Mouse (Mus musculus) liver, postnatal 0 days (tissue): ENCODE results near the gene Nme1. TPM values are rescaled to one million over a fixed set of nuclear protein-coding genes. Genes with fewer than 3 reads are reported as not detected.

Source experiments
- ATAC-seq: fragments of 200-750 bp; cut with Nextera tagmentation; 2 replicates; pipeline ENCODE4 v1.8.0; 2017; ENCODE audit warnings: mild to moderate bottlenecking, moderate library complexity
- DNase-seq: peaks from one replicate; pipeline ENCODE4 v3.0.0-alpha.2; 2016
- H3K27ac ChIP-seq: fragments of 300-500 bp; sonication (generic); 2 replicates; pipeline ENCODE4 v1.5.1; 2014; ENCODE audit warnings: antibody characterized with exemption, moderate library complexity, mild to moderate bottlenecking, low read depth
- H3K27me3 ChIP-seq: fragments of 300-500 bp; sonication (generic); 2 replicates; pipeline ENCODE4 v1.6.1; 2014; ENCODE audit warnings: low read length, control low read depth, mixed read lengths; ENCODE audit not compliant: insufficient read depth
- H3K36me3 ChIP-seq: fragments of 300-500 bp; sonication (generic); replicated peaks from 2 replicates; pipeline ENCODE4 v1.6.1; 2014; ENCODE audit warnings: mild to moderate bottlenecking, control low read depth, low read length, moderate library complexity, mixed read lengths; ENCODE audit not compliant: insufficient read depth
- H3K4me1 ChIP-seq: fragments of 300-500 bp; sonication (generic); 2 replicates; pipeline ENCODE4 v1.6.1; 2014; ENCODE audit warnings: antibody characterized with exemption, mild to moderate bottlenecking, control low read depth; ENCODE audit not compliant: insufficient read depth
- H3K4me2 ChIP-seq: fragments of 300-500 bp; sonication (generic); 2 replicates; pipeline ENCODE4 v1.6.1; 2014; ENCODE audit warnings: low read depth, mild to moderate bottlenecking, low read length, moderate library complexity, mixed read lengths
- H3K4me3 ChIP-seq: fragments of 300-500 bp; sonication (generic); 2 replicates; pipeline ENCODE4 v1.5.1; 2014; ENCODE audit warnings: low read depth, low read length
- H3K9ac ChIP-seq: fragments of 300-500 bp; sonication (generic); replicated peaks from 2 replicates; pipeline ENCODE4 v1.6.1; 2014; ENCODE audit warnings: mild to moderate bottlenecking, moderate library complexity
- H3K9me3 ChIP-seq: fragments of 300-500 bp; sonication (generic); 2 replicates; pipeline ENCODE4 v1.6.1; 2016; ENCODE audit warnings: mild to moderate bottlenecking, control low read depth, low read length, mixed read lengths
- CTCF ChIP-seq: sonication (generic); IDR thresholded peaks from 2 replicates; pipeline ENCODE4 v1.5.1; 2016; ENCODE audit warnings: antibody characterized with exemption, low read depth
- EP300 ChIP-seq: IDR thresholded peaks from 2 replicates; pipeline ENCODE4 v1.6.1; 2016; ENCODE audit warnings: antibody characterized with exemption, low read depth, mild to moderate bottlenecking
- WGBS: fragments of 180-500 bp; shearing (Covaris S2); extraction: QIAGEN DNeasy Blood & Tissue Kit; methylation state at CpG from one replicate; pipeline ENCODE4 v1.1.7; 2014; ENCODE audit not compliant: insufficient replicate concordance; 5-methylcytosine and 5-hydroxymethylcytosine counted together
- polyA plus RNA-seq: library from polyadenylated mRNA; unstranded; fragments of >200 nt; fragmentation: Nextera tagmentation; extraction: Ambion mirVana; gene quantifications from 2 replicates; pipeline ENCODE4 v1.2.1, GENCODE M21; 2015

Nme1 gene
- polyA plus RNA-seq, 1 experiment from 2014 or later = 84.8 TPM

DNA sequence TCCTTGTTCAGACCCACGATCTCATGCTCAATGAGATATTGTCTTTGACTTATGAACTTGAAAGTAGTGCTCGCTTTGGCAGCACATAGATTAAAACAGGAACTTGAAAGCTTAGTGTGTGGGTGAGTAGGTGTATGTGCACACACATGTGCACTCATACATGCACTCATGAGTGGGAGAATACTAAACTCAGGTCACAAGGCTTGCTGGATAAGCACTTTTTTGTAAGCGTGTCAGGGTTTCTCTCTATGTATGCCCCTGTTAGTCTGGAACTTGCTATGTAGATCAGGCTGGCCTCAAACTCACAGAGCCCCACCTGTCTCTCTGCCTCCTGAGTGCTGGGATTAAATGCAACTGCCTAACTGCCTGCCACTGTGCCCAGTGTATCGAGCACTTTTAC is 18.7 kb upstream of the Nme1 start:
- H3K9ac ChIP-seq = no peak overlapping the region
- no peak for ATAC-seq
- WGBS = 75% methylated on average over 4 of the region's 4 CpGs

DNA sequence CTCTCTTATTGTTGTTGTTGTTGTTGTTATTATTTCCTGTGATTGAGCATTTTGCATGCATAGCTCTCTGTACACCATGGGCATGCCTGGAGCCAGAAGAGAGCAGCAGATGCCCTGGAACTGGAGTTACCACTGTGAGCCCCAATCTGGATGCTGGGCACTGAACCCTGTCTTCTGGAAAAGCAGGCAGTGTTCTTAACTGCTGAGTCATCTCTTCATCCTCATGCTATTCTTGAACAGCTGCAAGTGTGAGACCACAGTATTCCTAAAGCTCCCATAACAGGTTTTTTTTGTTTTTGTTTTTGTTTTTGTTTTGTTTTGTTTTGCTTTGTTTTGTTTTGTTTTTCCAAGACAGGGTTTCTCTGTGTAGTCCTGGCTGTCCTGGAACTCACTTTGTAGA is 18.0 kb upstream of the Nme1 start:
- Histone ChIP-seq H3K27ac (no peak overlapping the region), H3K27me3 (no peaks in the 10 kb centered on the region), H3K4me3 (no peak overlapping the region), H3K9me3 (no peaks in the 10 kb centered on the region), H3K4me1 (0 out of 2 replicates have a peak, but pooled peaks cover 5% of the 10 kb centered on the region), H3K4me2 (no peak overlapping the region), H3K36me3 (no peaks in the 10 kb centered on the region), H3K9ac (no peak overlapping the region)
- TF ChIP-seq CTCF (no peak), EP300 (no peak)
- DNase-seq = no peak
- no peak for ATAC-seq

More for the DNA sequence above, 18.7 kb upstream of the Nme1 start:
- Histone ChIP-seq H3K36me3 (no peaks in the 10 kb centered on the region), H3K27me3 (no peaks in the 10 kb centered on the region), H3K4me1 (0 out of 2 replicates have a peak, but pooled peaks cover 5% of the 10 kb centered on the region), H3K9me3 (no peaks in the 10 kb centered on the region), H3K27ac (peak overlapping the region; percentile 85), H3K4me3 (no peak overlapping the region), H3K4me2 (no peak overlapping the region)
- no peak for TF ChIP-seq EP300
- TF ChIP-seq CTCF = no peak
- DNase-seq = no peak

DNA sequence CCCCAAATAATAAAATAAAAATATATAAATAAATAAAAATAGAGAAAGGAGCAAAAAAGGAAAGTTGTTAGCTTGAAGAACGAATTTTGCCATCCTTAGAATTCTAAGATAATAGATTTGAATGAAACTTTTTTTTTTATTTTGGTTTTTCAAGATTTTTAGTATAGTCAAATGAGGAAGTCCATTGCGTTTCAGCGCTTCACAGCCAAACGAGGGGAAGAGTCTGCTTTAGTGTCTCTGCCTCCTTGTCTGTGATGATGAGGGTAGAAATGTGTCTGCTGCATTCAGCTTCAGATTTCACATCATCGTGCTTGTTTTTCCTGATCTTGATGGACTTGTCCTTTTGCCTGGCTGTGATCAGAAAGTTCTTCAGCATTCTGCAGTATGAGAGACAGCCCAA is 16.9 kb upstream of the Nme1 start:
- Histone ChIP-seq H3K36me3 (no peaks in the 10 kb centered on the region), H3K9me3 (no peaks in the 10 kb centered on the region), H3K27ac (no peak overlapping the region), H3K27me3 (no peaks in the 10 kb centered on the region), H3K4me2 (no peak overlapping the region), H3K9ac (no peak overlapping the region), H3K4me3 (no peak overlapping the region), H3K4me1 (0 out of 2 replicates have a peak, but pooled peaks cover 5% of the 10 kb centered on the region)
- 67% methylated on average over 5 of the region's 5 CpGs for WGBS
- DNase-seq = no peak
- no peak for ATAC-seq
- TF ChIP-seq CTCF (no peak), EP300 (no peak)

DNA sequence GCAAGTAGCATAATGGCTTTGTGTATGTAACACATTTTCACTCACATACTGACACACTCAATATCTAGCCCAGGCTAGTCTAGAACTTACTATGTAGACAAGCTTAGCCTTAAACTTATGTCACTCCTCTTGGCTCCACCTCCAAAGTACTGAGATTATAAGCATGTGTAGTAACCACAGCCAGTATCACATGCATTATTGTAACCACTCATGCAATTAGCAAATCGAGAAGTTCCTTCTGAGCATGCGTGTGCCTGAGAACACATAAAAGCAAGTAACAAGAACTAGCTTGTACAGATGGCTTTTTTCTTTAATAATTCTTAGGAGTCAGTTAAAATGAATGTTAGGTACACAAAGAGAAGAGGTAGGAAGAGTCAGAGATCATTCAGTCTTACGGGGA is 16.3 kb upstream of the Nme1 start:
- no peaks in the 10 kb centered on the region for H3K9me3 ChIP-seq
- no peak overlapping the region for H3K27ac ChIP-seq
- 82% methylated on average over 3 of the region's 3 CpGs for WGBS

DNA sequence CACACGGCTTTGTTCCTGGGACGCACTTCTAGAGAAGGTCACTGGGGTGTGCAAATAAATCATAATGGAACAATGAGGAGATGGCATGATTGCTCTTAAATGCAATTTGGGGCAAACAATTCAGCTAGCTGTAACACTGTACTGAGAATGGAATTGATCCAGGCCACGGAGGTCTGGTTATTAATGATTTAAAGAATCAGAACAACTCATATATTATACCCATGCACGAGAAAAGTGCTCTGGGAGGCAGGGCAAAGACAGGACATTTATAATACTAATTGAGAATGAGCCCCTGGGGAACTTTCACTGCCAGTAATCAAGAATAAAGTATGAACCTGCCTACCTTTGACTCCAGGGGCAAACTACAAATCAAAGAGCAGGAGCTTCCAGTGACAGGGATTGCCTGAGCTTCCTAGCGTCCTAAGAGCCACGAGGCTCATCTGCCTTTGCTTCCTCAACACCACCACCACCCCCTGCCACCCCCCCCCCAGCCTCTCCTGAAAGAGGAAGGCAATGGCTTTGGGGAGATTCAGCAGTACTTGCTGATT is 11.3 kb upstream of the Nme1 start:
- no peak overlapping the region for H3K4me2 ChIP-seq
- no peaks in the 10 kb centered on the region for H3K9me3 ChIP-seq
- ATAC-seq (no peak), DNase-seq (no peak)
- TF ChIP-seq EP300 = no peak
- TF ChIP-seq CTCF = no peak
- H3K27me3 ChIP-seq = no peaks in the 10 kb centered on the region
- H3K27ac ChIP-seq = no peak overlapping the region
- no peaks in the 10 kb centered on the region for H3K36me3 ChIP-seq
- 54% methylated on average over 6 of the region's 6 CpGs for WGBS
- H3K4me1 ChIP-seq = no peaks in the 10 kb centered on the region
- no peak overlapping the region for H3K9ac ChIP-seq
- H3K4me3 ChIP-seq = no peak overlapping the region

More for the DNA sequence above, 16.3 kb upstream of the Nme1 start:
- Histone ChIP-seq H3K36me3 (no peaks in the 10 kb centered on the region), H3K4me2 (no peak overlapping the region), H3K9ac (no peak overlapping the region), H3K4me1 (0 out of 2 replicates have a peak, but pooled peaks cover 5% of the 10 kb centered on the region), H3K27me3 (no peaks in the 10 kb centered on the region), H3K4me3 (no peak overlapping the region)
- TF ChIP-seq EP300 (no peak), CTCF (no peak)
- ATAC-seq = no peak
- no peak for DNase-seq

DNA sequence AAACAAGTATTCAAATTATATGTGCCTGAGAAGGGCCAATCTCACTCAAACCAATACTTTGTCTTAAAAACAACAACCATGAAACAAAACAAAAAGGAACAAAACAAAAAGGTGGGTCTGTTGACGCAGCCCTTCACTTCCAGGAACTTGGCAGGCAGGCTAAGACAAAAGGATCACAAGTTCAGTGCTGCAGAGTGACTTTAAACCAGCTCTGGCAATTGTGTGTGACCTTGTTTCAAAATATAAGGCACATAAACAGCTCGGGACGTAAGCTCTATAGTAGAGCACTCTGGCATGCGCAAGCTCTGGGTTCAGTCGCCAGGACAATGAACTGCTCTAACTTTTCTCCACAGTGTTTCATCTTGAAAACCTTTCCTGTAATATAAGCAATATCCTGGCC is 4.6 kb upstream of the Nme1 start:
- Histone ChIP-seq H3K9me3 (no peaks in the 10 kb centered on the region), H3K27ac (no peak overlapping the region), H3K4me1 (no peaks in the 10 kb centered on the region), H3K27me3 (no peaks in the 10 kb centered on the region), H3K4me2 (no peak overlapping the region), H3K36me3 (no peaks in the 10 kb centered on the region), H3K4me3 (no peak overlapping the region), H3K9ac (no peak overlapping the region)
- DNase-seq (no peak), ATAC-seq (no peak)
- TF ChIP-seq EP300 (no peak), CTCF (no peak)
- WGBS = 83% methylated on average over 5 of the region's 5 CpGs

DNA sequence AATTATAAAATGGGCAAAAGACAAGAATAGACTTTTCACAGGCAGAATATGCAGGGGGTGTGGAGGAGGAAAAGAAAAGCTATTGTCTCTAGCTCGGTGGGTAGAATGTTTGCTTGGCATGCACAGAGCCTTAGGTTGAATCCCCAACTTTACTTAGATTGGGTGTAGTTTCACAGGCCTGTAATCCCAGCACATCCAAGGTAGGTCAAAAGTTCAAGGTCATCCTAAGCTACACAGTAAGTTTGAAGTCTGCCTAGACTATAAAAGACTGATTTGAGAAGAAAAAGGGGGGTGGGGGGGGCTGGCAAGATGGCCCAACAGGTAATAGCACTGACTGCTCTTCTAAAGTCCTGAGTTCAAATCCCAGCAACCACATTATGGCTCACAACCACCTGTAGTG is 1.5 kb upstream of the Nme1 start:
- DNase-seq (no peak), ATAC-seq (no peak)
- no peaks in the 10 kb centered on the region for H3K9me3 ChIP-seq
- no peak overlapping the region for H3K9ac ChIP-seq
- peaks cover 6% of the 10 kb centered on the region for H3K4me1 ChIP-seq
- TF ChIP-seq CTCF = no peak
- no peak for TF ChIP-seq EP300
- no peak overlapping the region for H3K4me3 ChIP-seq
- H3K4me2 ChIP-seq = no peak overlapping the region
- H3K27me3 ChIP-seq = no peaks in the 10 kb centered on the region
- WGBS = 67% methylated on average over 1 of the region's 1 CpGs
- peaks cover 11% of the 10 kb centered on the region for H3K36me3 ChIP-seq
- no peak overlapping the region for H3K27ac ChIP-seq
